Mouse (Mus musculus) frontal cortex, postnatal 36 days (tissue): ENCODE results near the gene Enpp1.

Experiments used
- DNase-seq, 2 experiments: peaks; one replicate each; pipeline ENCODE4 v3.0.0; 2022; ENCODE audit warnings: low spot score in 2 of 2

Gene Enpp1

DNA sequence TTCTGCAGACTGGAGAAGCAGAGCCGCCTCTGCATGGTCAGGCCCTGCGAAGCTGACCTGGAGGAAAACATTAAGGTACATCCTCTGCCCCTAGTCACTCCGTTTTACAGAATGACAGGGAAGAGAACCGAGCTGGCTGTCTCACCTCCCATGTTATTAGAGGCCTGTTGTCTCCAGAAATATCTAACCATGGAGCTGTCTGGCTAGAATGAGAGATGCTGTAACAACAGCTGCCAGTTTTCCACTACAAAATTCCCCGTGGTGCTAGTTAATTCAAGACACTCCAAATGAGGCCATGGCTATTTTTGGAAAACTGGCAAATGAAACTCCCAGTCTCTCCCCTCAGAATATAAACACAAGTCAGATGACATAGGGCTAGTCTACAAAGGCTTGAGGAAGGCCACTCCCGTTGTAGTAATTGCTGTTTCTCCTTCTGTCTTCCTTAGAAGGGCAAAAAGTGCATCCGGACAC, 115.1 kb downstream of the Enpp1 start:
- DNase-seq: no peak

DNA sequence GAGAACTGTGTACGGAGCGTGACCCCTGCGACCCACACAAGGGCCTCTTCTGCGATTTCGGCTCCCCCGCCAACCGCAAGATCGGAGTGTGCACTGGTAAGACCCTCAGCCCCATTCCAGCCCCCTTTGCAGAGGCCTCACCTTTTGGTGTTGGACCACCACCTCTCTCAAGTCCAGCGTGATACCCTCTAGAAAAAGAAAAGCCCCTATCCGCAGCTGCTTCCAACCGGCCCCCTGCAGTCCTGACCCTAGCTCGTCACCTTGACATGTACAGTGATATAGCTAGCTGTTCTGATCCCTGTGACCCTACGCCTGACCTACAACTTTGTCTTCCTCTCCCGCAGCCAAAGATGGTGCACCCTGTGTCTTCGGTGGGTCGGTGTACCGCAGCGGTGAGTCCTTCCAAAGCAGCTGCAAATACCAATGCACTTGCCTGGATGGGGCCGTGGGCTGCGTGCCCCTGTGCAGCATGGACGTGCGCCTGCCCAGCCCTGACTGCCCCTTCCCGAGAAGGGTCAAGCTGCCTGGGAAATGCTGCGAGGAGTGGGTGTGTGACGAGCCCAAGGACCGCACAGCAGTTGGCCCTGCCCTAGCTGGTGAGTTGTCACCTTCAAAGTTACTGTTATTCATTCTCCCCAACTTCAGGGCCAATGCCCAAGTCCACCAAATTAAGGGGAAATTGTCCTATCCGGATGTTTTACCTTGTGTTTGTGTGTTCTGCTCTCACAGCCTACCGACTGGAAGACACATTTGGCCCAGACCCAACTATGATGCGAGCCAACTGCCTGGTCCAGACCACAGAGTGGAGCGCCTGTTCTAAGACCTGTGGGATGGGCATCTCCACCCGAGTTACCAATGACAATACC, 115.7 kb downstream of the Enpp1 start:
- DNase-seq: no peak

DNA sequence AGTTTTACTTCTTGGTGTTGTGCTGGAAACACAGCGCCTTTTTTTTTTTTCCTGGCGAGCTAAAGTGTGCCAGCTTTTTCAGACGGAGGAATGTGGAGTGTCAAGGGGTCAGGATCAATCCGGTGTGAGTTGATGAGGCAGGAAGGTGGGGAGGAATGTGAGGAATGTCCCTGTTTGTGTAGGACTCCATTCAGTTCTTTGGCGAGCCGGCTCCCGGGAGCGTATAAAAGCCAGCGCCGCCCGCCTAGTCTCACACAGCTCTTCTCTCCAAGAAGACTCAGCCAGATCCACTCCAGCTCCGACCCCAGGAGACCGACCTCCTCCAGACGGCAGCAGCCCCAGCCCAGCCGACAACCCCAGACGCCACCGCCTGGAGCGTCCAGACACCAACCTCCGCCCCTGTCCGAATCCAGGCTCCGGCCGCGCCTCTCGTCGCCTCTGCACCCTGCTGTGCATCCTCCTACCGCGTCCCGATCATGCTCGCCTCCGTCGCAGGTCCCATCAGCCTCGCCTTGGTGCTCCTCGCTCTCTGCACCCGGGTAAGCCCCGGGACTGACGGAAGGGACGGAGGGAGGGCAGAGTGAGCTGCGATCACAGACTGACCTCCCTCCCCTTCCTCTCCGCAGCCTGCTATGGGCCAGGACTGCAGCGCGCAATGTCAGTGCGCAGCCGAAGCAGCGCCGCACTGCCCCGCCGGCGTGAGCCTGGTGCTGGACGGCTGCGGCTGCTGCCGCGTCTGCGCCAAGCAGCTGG, 116.5 kb downstream of the Enpp1 start, which contains the start of gene Ccn2:
Ccn2 (plus strand) TSS at position 193 of the 753 bp plus-strand sequence.
- peak; percentile 51 to 56 for DNase-seq

DNA sequence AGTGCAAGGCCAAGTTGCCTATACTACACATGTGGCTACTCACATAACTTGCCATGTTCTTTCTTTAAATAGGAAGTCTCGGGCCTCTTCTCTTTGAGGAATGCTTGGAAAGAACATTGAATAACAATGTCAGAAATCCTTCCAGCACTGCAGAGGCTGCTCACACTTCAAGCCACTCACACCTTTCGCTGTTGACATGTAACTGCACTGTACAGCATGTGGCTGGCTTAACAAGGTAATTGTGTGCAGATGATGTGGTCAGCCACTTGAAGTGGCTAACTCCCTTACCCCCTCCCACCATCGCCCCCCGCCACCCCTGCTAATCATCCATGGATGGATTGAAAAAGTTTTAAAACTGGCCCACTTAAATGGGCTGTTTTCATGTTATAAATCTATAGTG, 118.4 kb downstream of the Enpp1 start:
- no peak for DNase-seq

DNA sequence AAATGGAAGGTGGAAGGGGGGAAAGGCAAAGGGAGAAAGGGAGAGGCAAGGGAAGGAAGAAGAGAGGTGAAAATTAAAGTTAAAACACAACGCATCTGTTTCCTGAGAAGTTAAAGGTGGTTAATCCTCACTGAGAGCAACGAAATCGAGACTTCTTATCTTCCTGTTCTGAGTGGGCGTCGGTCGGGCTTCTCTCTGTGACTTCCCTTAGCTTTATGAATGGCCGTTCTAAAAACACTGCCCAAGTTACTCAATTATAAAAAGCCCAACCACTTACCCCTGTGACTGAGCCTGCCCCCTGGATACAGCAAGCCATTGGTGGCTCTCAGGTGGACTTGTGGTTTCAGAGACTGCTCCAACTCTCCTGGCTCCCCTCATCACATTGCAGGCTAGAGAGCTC, 119.0 kb downstream of the Enpp1 start:
- DNase-seq: no peak

DNA sequence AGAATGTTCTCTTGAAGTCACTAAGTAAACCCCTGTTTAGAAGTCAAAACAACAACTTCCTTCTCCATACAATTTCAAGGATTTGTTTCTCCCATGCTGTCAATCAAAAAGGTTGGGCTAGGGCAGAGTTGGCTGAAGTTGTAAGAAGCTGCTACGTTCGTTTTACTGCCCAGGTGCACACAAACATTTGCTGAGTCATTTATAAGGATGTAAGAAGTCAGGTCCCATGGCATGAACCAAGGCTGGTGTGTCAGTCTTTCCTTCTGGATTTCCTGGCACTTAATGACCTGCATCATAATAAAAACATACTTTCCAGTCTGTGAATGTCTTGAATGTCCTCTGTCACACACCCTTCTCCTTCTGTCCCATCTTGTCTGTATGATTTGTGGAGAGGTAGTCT, 119.6 kb downstream of the Enpp1 start:
- DNase-seq: no peak

DNA sequence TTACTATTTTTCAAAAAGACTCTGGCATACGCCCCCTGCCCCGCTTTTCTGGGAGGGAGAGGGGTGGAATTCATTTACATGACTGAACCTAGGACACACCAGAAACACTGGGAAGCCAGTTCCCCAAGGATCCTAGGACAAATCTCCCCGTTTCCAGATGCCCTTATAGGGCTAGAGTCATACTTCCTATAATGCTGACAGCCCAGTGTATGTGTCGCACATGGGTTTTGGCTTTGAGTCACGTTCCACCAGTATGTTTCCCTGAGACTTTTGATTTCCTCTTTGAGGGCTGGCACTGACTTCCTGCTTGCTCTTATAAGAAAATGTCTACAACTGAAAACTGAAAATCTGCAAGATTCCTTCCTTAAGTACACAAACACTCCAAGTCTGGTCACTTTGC, 120.2 kb downstream of the Enpp1 start:
- no peak for DNase-seq

DNA sequence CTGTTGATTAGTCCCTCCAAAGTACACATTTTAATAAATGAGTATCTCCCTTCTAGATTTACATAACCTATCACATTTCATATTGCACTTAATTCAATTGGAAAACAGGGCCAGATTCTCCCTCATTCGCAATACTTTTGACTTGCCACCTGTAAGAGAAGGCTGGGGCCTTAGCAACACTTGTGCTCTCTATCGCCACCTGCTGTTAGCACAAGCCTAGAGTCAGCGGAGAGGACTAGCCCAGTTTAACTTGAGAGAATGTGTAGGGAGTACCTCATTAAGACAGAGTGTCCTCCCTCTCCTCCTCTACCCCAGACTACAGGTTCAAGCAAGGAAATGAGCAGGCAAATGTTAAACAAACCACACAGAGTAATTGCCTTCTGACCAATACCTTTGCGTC, 120.8 kb downstream of the Enpp1 start:
- peak; percentile 76 to 89 for DNase-seq

DNA sequence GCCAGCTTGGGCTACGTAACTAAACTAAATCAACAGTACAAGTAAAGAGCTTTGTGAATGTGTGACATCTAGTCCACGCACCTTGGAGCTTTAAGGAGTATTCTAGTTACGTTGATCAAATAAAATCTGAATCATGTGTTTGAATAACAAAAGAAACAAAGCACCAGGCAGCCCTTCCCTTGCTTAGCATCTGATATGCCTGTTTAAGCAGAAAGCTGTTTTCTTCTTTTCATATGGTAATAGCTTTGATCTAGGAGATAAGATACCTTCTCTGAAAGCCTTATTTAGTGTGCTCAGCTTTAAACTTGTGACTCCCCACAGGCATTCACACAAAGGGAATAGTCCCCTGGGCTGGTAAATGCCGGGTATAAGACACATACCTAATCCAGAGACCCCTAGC, 121.4 kb downstream of the Enpp1 start:
- no peak for DNase-seq

DNA sequence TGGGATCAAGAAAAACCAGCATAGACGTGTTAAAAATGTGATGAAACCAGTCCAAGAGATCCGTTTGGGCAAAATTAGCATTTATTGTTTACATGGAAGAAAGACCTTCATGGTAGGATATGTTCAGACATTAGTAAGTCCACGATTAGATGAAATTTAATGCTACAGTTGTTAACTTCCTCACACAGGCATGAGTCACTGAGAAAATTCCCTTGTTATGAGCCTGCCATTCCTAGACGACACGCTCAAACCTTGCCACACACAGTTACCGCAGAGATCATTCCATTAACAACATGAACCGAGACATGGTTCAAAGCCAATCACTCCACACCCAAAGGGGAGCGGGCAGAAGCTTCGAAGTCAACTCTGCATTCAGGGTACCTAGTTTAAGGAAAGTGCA, 122.7 kb downstream of the Enpp1 start:
- no peak for DNase-seq

DNA sequence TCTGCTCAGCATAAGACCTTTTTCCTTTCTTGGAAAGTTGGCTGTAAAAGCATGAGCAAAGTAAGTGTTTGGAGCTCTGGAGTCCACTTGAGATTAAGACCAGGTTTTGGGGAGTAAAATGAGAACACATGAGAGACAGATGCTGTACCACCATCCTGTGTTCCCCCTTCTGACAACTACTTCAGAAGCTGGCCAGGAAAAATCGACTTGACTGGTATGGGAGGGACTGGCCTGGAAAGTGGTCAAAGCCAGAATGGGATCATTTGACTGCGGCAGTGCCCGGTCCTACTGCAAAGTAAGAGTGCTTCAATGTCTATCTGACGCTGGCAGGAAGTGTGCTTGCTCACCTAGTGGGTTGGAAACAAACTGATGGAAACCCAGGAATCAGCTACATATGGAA, 123.1 kb downstream of the Enpp1 start:
- DNase-seq: no peak
